Mouse (Mus musculus) liver (tissue): ENCODE measurements around the gene Arhgef5.

Source experiments
- DNase-seq: peaks from one replicate; pipeline ENCODE4 v3.0.0-alpha.2; 2020; ENCODE audit warnings: mixed read lengths

Gene Arhgef5

GRCm38 (mm10) chr6:43335619-43336234 is 70.3 kb downstream of the Arhgef5 start:
- DNase-seq: no peak

GRCm38 (mm10) chr6:43337491-43337961 is 72.1 kb downstream of the Arhgef5 start:
- no peak for DNase-seq

DNA sequence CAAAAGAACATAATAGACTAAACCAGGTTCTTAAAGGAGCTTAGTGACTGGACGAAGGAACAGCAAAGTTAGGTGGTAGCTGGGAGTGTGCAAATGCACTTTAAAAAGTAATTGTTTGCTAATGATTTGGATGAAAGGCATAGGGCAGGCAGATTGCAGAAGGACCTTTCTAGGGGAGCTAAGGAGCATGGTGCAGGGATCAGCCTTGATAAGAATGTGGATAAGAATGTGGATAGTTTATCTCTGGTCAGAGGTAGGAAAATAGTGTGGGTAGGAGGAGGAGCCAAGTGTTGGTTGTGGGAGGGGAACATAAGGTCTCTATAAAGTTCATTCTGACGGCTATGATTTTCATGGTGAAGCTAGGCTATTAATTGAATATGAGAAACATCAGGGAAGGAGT is 73.4 kb downstream of the Arhgef5 start:
- no peak for DNase-seq
